Mouse (Mus musculus) forebrain, embryonic 12.5 days (tissue): ENCODE data around the gene Fem1b. TPM values are rescaled to one million over a fixed set of nuclear protein-coding genes. Genes with fewer than 3 reads are reported as not detected.
"Not testable (repeated sequence)": the region's sequence is repeated elsewhere in the genome, so short reads cannot be mapped to it uniquely, and the experiment has no call there.

Experiments
- ATAC-seq: fragments of 200-750 bp; cut with Nextera tagmentation; 2 replicates; pipeline ENCODE4 v1.8.0; 2017; ENCODE audit warnings: moderate TSS enrichment; ENCODE audit not compliant: low FRiP score
- H3K27ac ChIP-seq: fragments of 300-500 bp; sonication (generic); 2 replicates; pipeline ENCODE4 v1.5.1; 2016; ENCODE audit warnings: mild to moderate bottlenecking
- H3K27me3 ChIP-seq: fragments of 300-500 bp; sonication (generic); 2 replicates; pipeline ENCODE4 v1.6.1; 2016; ENCODE audit warnings: mild to moderate bottlenecking
- H3K36me3 ChIP-seq: fragments of 300-500 bp; sonication (generic); replicated peaks from 2 replicates; pipeline ENCODE4 v1.6.1; 2016; ENCODE audit warnings: mild to moderate bottlenecking
- H3K4me1 ChIP-seq: fragments of 300-500 bp; sonication (generic); 2 replicates; pipeline ENCODE4 v1.6.1; 2016
- H3K4me2 ChIP-seq: fragments of 300-500 bp; sonication (generic); 2 replicates; pipeline ENCODE4 v1.6.1; 2016; ENCODE audit warnings: mild to moderate bottlenecking, moderate library complexity
- H3K4me3 ChIP-seq: fragments of 300-500 bp; sonication (generic); replicated peaks from 2 replicates; pipeline ENCODE4 v1.5.1; 2016; ENCODE audit warnings: mild to moderate bottlenecking
- H3K9ac ChIP-seq: fragments of 300-500 bp; sonication (generic); 2 replicates; pipeline ENCODE4 v1.6.1; 2016; ENCODE audit warnings: mild to moderate bottlenecking
- H3K9me3 ChIP-seq: fragments of 300-500 bp; sonication (generic); 2 replicates; pipeline ENCODE4 v1.6.1; 2016
- whole genome bisulfite sequencing: fragments of 180-500 bp; shearing (Covaris S2); methylation state at CpG from one replicate; pipeline ENCODE4 v1.1.7; 2016; 5-methylcytosine and 5-hydroxymethylcytosine counted together
- polyA plus RNA-seq: library from polyadenylated mRNA; unstranded; fragments of >200 nt; fragmentation: Nextera tagmentation; extraction: Ambion mirVana; gene quantifications from 2 replicates; pipeline ENCODE4 v1.2.1, GENCODE M21; 2016

Gene Fem1b
- 56.6 and 59.0 TPM in 2 replicates for polyA plus RNA-seq

DNA sequence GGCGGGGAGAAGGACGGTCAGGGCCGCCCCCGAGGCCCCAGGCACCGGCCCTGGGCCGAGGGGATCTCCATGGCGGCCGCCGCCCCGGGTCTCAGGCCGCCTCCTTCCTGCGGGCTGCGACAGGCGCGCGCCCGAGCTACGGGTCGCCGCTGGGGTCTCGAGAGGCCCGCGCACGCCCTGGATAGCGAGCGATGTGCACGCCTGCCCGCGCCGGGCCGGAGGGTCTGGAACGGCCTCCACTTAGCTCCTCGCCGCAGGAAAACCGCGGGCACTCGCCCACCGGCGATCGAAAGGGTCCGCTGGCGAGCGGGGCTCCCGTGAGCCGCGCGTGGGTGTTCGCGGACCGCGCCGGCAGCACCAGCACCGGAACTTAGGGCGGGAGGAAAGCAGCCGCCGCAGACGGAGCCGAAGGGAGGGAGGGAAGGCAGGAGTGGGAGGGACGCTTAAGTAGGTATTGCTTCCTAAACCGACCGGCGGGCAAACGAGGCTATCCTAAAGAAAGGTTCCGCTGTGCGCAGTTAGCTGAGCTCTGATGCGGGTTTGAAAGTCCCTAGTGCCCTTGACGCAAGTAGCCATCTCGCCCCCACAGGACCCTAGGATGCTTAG, at the start of gene Fem1b:
TSS of gene Fem1b (minus strand) at position 419 of the 606 bp plus-strand sequence.
- H3K4me3 ChIP-seq: peak within 1 kb of the TSS; percentile 99
- ATAC-seq: peak; percentile 92
- peak within 1 kb of the TSS; percentile 94 for H3K9ac ChIP-seq
- H3K27me3 ChIP-seq: no peaks in the 10 kb centered on the region
- no peaks in the 10 kb centered on the region for H3K9me3 ChIP-seq
- peak within 1 kb of the TSS; percentile 96 for H3K27ac ChIP-seq
- H3K36me3 ChIP-seq: no peaks in the 10 kb centered on the region
- under 1% methylated on average over 68 of the region's 68 CpGs for WGBS
- H3K4me1 ChIP-seq: peaks cover 34% of the 10 kb centered on the region
- H3K4me2 ChIP-seq: peak within 1 kb of the TSS; percentile 96

DNA sequence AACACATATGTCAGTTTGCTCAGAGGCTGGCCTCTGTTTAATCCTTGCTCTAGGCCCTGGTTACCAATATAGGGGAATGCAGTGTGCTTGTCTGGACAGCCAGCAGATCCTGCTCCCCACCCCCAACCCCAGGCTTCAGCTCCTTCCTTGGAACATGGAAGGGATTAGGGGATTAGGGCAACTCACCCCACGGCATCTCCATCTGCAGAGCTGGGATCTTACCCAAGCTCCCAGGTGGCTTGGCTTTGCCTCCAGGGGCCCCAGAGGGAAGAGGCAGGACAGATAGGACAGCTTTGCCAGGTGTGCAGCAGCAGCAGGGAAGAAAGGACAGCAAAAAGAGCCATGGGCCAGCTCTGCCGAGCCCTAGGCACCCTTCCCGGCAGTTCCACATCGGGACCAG, 49.1 kb upstream of the Fem1b start:
- Histone ChIP-seq H3K4me2 (no peak overlapping the region), H3K27ac (no peak overlapping the region), H3K4me1 (peaks cover 17% of the 10 kb centered on the region), H3K9me3 (no peaks in the 10 kb centered on the region), H3K27me3 (peaks cover 16% of the 10 kb centered on the region; the same call in 1 of the 2 replicates), H3K4me3 (no peak overlapping the region), H3K9ac (no peak overlapping the region), H3K36me3 (no peaks in the 10 kb centered on the region)
- 55% methylated on average over 4 of the region's 4 CpGs for WGBS
- no peak for ATAC-seq

DNA sequence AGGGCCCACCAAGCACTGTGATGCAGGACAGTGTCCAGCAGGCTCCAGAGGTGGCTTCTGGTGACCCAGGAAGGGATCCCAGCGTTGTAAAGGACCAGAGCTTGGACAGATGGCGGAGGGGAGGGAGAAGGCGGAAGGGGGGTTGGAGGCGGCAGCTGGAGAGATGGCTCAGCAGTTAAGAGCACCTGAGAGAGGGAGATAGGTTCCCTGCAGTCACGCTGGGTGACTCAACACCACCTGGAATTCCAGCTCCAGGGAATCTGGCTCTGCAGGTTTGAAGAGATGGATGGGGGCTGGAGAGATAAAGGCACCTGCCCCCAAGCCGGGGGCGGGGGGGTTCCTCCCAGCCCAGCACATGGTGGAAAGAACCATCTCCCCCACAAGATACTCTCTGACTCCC, 48.4 kb upstream of the Fem1b start:
- not testable (repeated sequence) for H3K9ac ChIP-seq, ATAC-seq, H3K9me3 ChIP-seq, H3K4me2 ChIP-seq, H3K27ac ChIP-seq, H3K36me3 ChIP-seq, H3K4me3 ChIP-seq
- WGBS: 72% methylated on average over 7 of the region's 7 CpGs
- H3K27me3 ChIP-seq: peaks cover 16% of the 10 kb centered on the region; the same call in 1 of the 2 replicates
- peaks cover 17% of the 10 kb centered on the region for H3K4me1 ChIP-seq

DNA sequence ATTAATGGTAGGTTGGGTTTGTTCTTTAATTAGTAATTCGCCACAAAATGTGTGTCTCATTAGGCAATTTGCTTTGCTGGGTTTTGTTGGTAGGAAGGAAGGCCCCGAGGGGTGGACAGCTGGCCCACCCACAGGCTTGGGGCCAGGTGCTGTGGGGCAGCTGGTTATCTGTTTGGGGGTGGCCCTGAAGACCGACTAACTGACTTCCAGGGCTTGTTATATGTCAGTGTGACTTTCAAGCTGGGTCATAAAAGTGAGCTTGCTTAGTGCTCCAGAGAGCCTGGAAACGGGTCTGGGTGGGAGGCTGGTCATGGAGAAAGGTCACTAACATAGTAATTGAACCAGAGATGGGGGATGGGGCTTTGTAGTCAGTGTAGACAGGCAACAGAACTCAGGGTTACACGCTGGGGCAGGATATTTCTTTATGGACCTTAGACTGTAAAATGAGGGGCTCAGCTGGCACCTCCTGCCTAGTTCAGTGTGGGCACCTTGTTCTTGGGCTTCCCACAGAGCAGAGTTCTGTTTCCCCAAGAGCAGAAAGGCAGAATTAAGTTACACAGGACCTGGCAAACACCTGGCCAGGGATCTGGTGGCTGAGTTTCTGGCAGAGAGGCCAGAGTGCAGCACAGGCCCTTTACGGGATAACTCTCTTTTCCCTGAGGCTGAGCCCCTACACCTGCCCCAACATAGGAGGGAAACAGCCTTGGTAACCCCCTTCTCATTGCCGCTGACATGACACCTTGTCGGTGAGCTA, 46.7 kb upstream of the Fem1b start:
- no peak overlapping the region for H3K4me3 ChIP-seq
- H3K4me1 ChIP-seq: peaks cover 17% of the 10 kb centered on the region
- H3K27me3 ChIP-seq: peaks cover 19% of the 10 kb centered on the region; the same call in 1 of the 2 replicates
- H3K9me3 ChIP-seq: no peaks in the 10 kb centered on the region
- no peaks in the 10 kb centered on the region for H3K36me3 ChIP-seq
- no peak for ATAC-seq
- H3K4me2 ChIP-seq: no peak overlapping the region
- no peak overlapping the region for H3K27ac ChIP-seq
- WGBS: 53% methylated on average over 8 of the region's 8 CpGs
- H3K9ac ChIP-seq: no peak overlapping the region

DNA sequence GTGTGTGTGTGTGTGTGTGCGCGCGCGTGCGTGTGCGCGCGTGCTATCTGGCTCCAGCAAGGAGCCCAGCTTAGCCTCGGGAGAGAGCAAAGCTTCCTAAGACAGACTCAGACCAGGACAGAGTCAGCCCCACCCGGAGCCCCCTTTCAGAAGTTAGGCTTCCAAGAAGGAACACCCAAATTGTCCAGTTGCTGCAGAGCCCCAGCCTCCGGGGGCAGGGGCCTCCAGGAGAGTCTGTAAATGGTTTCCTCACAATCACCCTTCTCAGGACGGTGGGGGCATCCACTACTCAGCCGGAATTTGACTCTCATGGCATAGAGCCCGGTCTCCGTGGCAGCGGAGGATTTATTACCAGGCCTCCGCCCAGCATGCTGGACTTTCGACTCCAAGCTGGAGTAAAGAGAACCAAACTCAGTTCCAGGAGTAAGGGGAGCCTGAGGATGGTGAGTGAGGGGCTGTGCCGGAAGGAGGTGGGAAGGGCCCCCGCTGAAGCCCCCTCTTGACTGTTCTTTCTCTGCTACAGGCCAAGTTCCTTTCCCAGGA, 46.1 kb upstream of the Fem1b start, which contains the start of gene Calml4:
TSS of gene Calml4 (plus strand) at position 362 of the 543 bp plus-strand sequence.
- H3K27ac ChIP-seq: 0 out of 2 replicates have a peak within 1 kb of the TSS, but pooled peaks have one; percentile 47
- no peak within 1 kb of the TSS for H3K4me2 ChIP-seq
- ATAC-seq: no peak

DNA sequence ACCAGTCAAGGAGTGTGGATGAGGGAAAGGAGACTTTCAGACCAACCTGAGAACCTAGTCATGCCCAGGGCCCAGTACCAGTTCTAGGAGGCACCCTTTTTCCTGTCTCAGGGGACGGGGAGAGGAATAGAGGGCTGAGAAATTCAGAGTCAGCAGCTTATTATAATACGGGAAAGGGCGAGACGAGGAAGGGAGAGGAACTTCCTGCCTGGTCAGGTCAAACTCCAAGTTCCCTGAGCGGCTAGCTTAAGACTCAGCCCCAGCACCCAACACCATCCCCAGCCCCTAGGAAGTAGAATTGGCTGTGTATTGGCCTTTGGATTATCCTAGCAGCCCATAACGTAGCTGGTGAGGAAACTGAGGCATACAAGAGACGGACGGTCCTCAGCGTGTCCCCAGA, 45.5 kb upstream of the Fem1b start:
- Histone ChIP-seq H3K9me3 (no peaks in the 10 kb centered on the region), H3K4me1 (peaks cover 17% of the 10 kb centered on the region), H3K4me3 (no peak overlapping the region), H3K27ac (0 out of 2 replicates have a peak overlapping the region, but pooled peaks have one; percentile 13), H3K27me3 (peaks cover 20% of the 10 kb centered on the region; the same call in 1 of the 2 replicates), H3K4me2 (no peak overlapping the region), H3K36me3 (no peaks in the 10 kb centered on the region), H3K9ac (no peak overlapping the region)
- WGBS: 86% methylated on average over 9 of the region's 9 CpGs
- ATAC-seq: no peak

More for the DNA sequence above, 46.1 kb upstream of the Fem1b start, which contains the start of gene Calml4:
- Histone ChIP-seq H3K9ac (no peak within 1 kb of the TSS), H3K36me3 (no peaks in the 10 kb centered on the region), H3K9me3 (no peaks in the 10 kb centered on the region), H3K4me1 (peaks cover 17% of the 10 kb centered on the region), H3K4me3 (no peak within 1 kb of the TSS), H3K27me3 (peaks cover 20% of the 10 kb centered on the region; the same call in 1 of the 2 replicates)
- WGBS: 65% methylated on average over 20 of the region's 20 CpGs

DNA sequence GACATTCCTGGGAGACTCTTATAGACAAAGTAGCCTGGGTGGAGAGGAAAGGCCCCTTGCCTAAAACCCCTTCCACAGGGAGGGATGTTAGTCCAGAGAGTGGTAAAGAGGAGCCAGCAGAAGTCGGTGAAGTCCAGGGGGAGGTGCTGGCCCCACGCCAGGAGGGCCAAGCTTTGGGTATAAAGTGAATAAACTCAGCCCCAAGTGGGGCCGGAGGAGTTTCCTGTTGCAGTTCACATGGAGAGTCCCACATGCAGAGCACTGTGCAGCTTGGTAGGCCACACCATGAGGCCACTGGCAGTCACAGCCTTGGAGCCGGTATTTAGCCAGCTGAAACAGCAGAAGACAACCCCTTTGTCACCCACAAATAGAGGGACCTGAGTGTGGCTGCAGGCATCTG, 42.7 kb upstream of the Fem1b start:
- Histone ChIP-seq H3K36me3 (no peaks in the 10 kb centered on the region), H3K27me3 (peaks cover 20% of the 10 kb centered on the region; the same call in 1 of the 2 replicates), H3K4me1 (peaks cover 23% of the 10 kb centered on the region), H3K9me3 (no peaks in the 10 kb centered on the region), H3K9ac (no peak overlapping the region), H3K4me2 (no peak overlapping the region), H3K4me3 (no peak overlapping the region), H3K27ac (no peak overlapping the region)
- ATAC-seq: no peak
- WGBS: 68% methylated on average over 4 of the region's 4 CpGs

DNA sequence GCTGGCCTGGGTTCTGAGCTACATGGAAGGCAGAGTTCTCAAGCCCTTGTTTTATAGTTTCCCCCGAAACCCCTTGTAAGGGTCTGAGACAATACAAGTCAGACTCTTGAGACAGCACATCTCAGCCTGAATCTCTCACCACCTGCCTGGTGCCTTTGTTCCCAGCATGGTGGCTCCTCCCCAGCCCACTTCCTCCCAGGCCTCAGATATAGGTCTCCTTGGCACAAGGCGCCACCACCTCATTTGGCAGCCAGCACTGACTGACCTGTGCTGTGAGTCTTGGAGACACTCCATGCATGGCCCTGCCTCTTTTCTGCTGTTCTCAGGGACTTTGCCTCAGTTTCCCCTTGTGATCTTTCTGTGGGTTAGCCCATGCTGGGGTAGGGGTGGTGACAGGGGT, 39.8 kb upstream of the Fem1b start:
- H3K27ac ChIP-seq: no peak overlapping the region

DNA sequence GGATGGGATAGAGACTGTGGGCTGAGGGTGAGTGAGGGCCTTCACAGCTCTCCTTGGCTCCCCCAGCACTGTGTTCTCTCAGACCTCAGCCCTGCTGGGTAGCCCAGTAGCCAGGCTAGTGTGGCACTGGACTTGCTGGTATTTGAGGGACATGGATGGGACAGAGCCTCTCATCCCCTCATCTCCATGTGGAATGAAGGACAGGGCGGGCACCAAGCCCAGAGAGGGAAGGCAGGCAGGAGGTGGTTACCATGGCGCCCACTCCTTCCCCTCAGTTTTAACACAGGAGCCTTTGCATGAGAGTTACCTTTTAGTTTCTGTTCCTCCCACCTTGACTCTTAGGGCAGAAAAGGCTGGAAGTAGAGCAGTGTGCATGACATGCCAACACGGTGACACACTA, 36.9 kb upstream of the Fem1b start:
- H3K4me3 ChIP-seq: no peak overlapping the region
- 84% methylated on average over 3 of the region's 3 CpGs for WGBS
- peaks cover 9% of the 10 kb centered on the region for H3K4me1 ChIP-seq
- H3K27me3 ChIP-seq: 0 out of 2 replicates have a peak, but pooled peaks cover 4% of the 10 kb centered on the region
- H3K9ac ChIP-seq: no peak overlapping the region
- H3K36me3 ChIP-seq: no peaks in the 10 kb centered on the region
- ATAC-seq: no peak
- no peak overlapping the region for H3K4me2 ChIP-seq
- H3K27ac ChIP-seq: no peak overlapping the region
- no peaks in the 10 kb centered on the region for H3K9me3 ChIP-seq

More for the DNA sequence above, 39.8 kb upstream of the Fem1b start:
- no peak overlapping the region for H3K4me2 ChIP-seq
- H3K4me3 ChIP-seq: no peak overlapping the region
- peaks cover 9% of the 10 kb centered on the region for H3K4me1 ChIP-seq
- no peak for ATAC-seq
- H3K36me3 ChIP-seq: no peaks in the 10 kb centered on the region
- no peak overlapping the region for H3K9ac ChIP-seq
- no peaks in the 10 kb centered on the region for H3K9me3 ChIP-seq
- H3K27me3 ChIP-seq: peaks cover 4% of the 10 kb centered on the region; the same call in 1 of the 2 replicates
- 78% methylated on average over 2 of the region's 2 CpGs for WGBS

DNA sequence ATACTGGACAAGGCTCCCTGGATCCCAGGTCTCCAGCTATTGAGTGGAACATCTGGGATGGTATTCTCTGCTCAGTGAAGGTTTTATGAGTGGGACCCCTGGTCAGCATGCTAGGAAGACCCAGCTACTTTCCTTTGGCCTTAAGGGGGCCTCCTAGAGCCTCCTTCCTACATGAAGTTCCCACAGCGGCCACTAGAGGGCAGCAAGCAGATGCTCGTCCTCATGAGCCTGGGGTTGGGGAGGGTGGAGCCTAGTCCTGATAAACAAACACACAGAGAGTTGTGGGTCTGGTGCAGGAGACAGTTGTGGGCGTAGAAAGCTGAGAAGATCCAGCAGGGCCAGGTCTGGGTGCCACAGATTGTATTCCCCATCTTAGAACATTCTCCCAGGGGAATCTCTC, 36.0 kb upstream of the Fem1b start:
- Histone ChIP-seq H3K9ac (no peak overlapping the region), H3K4me1 (peaks cover 9% of the 10 kb centered on the region), H3K4me2 (no peak overlapping the region), H3K27me3 (no peaks in the 10 kb centered on the region), H3K27ac (no peak overlapping the region), H3K4me3 (no peak overlapping the region), H3K9me3 (no peaks in the 10 kb centered on the region), H3K36me3 (no peaks in the 10 kb centered on the region)
- ATAC-seq: peak; percentile 51; the same call in 1 of the 2 replicates
- 0% methylated on average over 3 of the region's 3 CpGs for WGBS

DNA sequence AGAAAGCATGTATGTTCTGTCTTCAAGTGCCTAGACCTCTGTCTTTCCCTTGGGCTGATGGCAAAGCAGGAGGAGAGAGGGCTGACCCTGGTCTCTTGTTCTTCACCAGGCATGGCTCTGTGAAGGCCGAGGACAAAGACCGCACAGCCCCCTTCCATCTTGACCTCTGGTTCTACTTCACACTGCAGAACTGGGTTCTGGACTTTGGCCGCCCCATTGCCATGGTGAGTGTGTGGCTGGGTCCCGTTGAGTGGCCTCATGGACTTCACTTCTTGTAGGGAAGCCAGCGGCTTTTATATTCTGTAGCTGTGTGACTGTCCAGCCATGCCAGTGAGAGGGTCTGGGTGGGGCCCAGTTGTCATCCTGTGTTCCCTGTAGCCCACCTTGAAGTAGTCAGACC, 32.7 kb upstream of the Fem1b start:
- Histone ChIP-seq H3K4me3 (no peak overlapping the region), H3K4me2 (no peak overlapping the region), H3K27ac (no peak overlapping the region), H3K4me1 (peaks cover 12% of the 10 kb centered on the region), H3K27me3 (0 out of 2 replicates have a peak, but pooled peaks cover 5% of the 10 kb centered on the region), H3K9ac (no peak overlapping the region), H3K9me3 (no peaks in the 10 kb centered on the region), H3K36me3 (no peaks in the 10 kb centered on the region)
- no peak for ATAC-seq
- 94% methylated on average over 5 of the region's 5 CpGs for WGBS

DNA sequence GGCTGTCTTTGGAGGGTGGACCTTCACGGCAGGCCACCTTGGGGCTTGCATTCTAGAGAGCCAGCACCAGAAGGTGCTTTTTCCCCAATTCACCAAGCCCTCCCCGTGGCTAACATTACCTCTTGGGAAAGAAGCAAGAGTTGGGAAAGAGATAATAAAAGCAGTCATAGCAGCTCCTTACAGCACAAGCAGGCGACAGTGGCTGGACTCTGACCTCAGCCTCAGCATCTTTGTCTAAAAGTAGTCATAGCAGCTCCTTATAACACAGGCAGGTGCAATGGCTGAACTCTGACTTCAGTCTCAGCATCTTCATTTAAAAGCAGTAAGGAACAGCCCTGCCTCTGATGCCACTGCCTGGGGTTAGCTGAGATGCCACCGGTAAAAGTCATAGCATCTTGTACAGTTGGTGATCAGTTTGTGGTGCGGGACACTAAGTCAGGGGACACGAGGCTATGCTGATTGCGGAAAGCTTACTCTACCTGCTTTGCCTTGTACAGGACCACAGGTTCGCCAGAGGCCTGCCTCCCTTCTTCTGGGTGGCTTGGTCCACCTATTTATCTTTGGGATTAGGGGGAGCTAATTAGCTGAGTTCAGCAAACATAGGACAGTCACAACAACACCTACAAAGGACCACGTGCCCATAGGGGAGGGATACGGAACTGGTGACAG, 31.8 kb upstream of the Fem1b start:
- Histone ChIP-seq H3K4me1 (peaks cover 19% of the 10 kb centered on the region), H3K27ac (no peak overlapping the region), H3K9ac (no peak overlapping the region), H3K36me3 (no peaks in the 10 kb centered on the region), H3K4me2 (no peak overlapping the region), H3K27me3 (0 out of 2 replicates have a peak, but pooled peaks cover 5% of the 10 kb centered on the region), H3K9me3 (no peaks in the 10 kb centered on the region), H3K4me3 (no peak overlapping the region)
- no peak for ATAC-seq
- WGBS: 73% methylated on average over 10 of the region's 10 CpGs
